Mouse (Mus musculus) stomach, postnatal 0 days (tissue): ENCODE measurements at regions not wholly inside any gene's neighbourhood (a gene's known extent, or its start where the extent isn't known, plus 50 kb on each side); places are given as distances from the start of the nearest gene placed in this dataset.

Source experiments
- ATAC-seq: fragments of 200-750 bp; cut with Nextera tagmentation; 2 replicates; pipeline ENCODE4 v1.8.0; 2017; ENCODE audit not compliant: low FRiP score, low TSS enrichment
- DNase-seq: peaks from one replicate; pipeline ENCODE4 v3.0.0-alpha.2; 2016; ENCODE audit warnings: low spot score
- H3K27ac ChIP-seq: fragments of 300-500 bp; sonication (generic); replicated peaks from 2 replicates; pipeline ENCODE4 v1.5.1; 2014; ENCODE audit warnings: mild to moderate bottlenecking, control low read depth
- H3K27me3 ChIP-seq: fragments of 300-500 bp; sonication (generic); 2 replicates; pipeline ENCODE4 v1.6.1; 2014; ENCODE audit warnings: low read length; ENCODE audit not compliant: control insufficient read depth, insufficient read depth
- H3K36me3 ChIP-seq: fragments of 300-500 bp; sonication (generic); 2 replicates; pipeline ENCODE4 v1.6.1; 2014; ENCODE audit warnings: low read length, mixed read lengths; ENCODE audit not compliant: control insufficient read depth, insufficient read depth
- H3K4me1 ChIP-seq: fragments of 300-500 bp; sonication (generic); replicated peaks from 2 replicates; pipeline ENCODE4 v1.6.1; 2014; ENCODE audit warnings: antibody characterized with exemption; ENCODE audit not compliant: control insufficient read depth, insufficient read depth
- H3K4me2 ChIP-seq: fragments of 300-500 bp; sonication (generic); replicated peaks from 2 replicates; pipeline ENCODE4 v1.6.1; 2014; ENCODE audit warnings: low read depth, mild to moderate bottlenecking, control low read depth, moderate library complexity
- H3K4me3 ChIP-seq: fragments of 300-500 bp; sonication (generic); 2 replicates; pipeline ENCODE4 v1.5.1; 2014; ENCODE audit warnings: low read depth, low read length, control low read depth
- H3K9ac ChIP-seq: fragments of 300-500 bp; sonication (generic); 2 replicates; pipeline ENCODE4 v1.6.1; 2014; ENCODE audit warnings: mild to moderate bottlenecking, low read length, control low read depth, mixed read lengths
- H3K9me3 ChIP-seq: fragments of 300-500 bp; sonication (generic); 2 replicates; pipeline ENCODE4 v1.6.1; 2016; ENCODE audit warnings: low read length; ENCODE audit not compliant: control insufficient read depth
- CTCF ChIP-seq: IDR thresholded peaks from 2 replicates; pipeline ENCODE4 v1.5.1; 2016; ENCODE audit warnings: antibody characterized with exemption, low read depth, mild to moderate bottlenecking, moderate library complexity
- EP300 ChIP-seq: optimal IDR thresholded peaks from 2 replicates; pipeline ENCODE3; 2016; ENCODE audit warnings: antibody characterized with exemption
- WGBS: fragments of 180-500 bp; shearing (Covaris S2); extraction: QIAGEN DNeasy Blood & Tissue Kit; methylation state at CpG from one replicate; pipeline ENCODE4 v1.1.7; 2014; 5-methylcytosine and 5-hydroxymethylcytosine counted together

DNA sequence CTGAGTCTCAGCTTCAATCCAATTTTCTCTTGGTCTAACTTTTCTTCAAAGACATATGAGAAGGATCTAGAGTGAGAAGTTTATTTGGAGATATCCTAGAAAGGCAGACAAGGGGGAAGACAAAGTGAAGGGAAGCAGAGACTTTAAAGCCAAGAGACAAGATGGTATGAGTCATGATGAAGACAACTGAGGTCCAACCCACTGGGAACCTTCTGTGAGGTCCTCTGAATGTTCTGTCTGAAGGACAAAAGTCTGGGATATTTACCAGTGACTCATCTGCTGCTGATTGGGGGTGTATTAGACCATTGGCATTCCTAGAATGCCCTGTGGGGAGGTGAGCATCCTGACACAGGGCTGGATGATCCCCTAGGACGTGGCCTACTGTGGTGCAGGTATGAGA, 61.0 kb upstream of the Syndig1 start:
- Histone ChIP-seq H3K27me3 (no peaks in the 10 kb centered on the region), H3K9ac (no peak overlapping the region), H3K36me3 (no peaks in the 10 kb centered on the region), H3K9me3 (no peaks in the 10 kb centered on the region), H3K4me2 (no peak overlapping the region), H3K4me3 (no peak overlapping the region), H3K27ac (no peak overlapping the region), H3K4me1 (no peaks in the 10 kb centered on the region)
- 67% methylated on average over 1 of the region's 1 CpGs for WGBS
- DNase-seq (no peak), ATAC-seq (no peak)
- TF ChIP-seq CTCF (no peak), EP300 (no peak)

DNA sequence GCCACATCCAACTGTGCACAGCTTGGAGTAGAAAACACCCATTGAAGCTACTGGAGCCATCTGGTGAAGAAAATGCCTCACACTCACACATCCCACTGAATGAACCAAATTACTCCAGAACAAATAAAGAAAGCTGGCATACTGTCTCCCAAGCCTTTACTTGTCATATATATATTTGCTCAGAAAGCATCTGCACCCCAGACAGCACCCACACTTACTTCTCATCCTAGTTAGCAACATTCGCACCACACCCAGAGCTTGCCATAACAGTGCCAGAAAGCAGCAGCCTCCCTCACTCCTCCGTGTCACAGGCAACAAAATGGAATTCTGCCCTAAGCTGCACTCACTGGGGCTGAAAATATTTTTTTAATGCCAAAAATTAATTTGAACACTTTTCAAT, 60.5 kb upstream of the Syndig1 start:
- 55% methylated on average over 2 of the region's 2 CpGs for WGBS
- Histone ChIP-seq H3K9ac (no peak overlapping the region), H3K4me1 (no peaks in the 10 kb centered on the region), H3K9me3 (no peaks in the 10 kb centered on the region), H3K27ac (no peak overlapping the region), H3K4me3 (no peak overlapping the region), H3K36me3 (no peaks in the 10 kb centered on the region), H3K4me2 (no peak overlapping the region), H3K27me3 (no peaks in the 10 kb centered on the region)
- ATAC-seq (no peak), DNase-seq (no peak)
- TF ChIP-seq CTCF, result no peak

DNA sequence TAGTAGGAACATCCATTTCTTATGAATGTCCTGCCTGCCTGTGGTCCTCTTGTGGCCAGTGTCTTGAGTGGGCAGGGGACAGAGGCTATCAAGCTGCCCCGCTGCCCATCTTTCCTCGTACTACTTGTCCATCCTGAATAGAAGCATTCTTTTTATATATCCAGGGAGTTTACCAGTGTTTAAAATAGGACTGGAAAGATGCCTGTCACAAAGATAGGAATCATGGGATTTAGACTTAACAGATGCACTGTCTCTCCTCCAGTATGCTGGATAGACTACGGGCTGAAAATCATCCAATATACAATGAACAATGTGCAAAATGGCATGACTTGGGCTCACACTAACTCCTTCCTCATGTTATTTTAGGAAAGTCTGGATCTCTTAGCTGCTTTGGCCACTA, 51.7 kb upstream of the Syndig1 start:
- 77% methylated on average over 3 of the region's 3 CpGs for WGBS

More for the DNA sequence above, 51.7 kb upstream of the Syndig1 start:
- DNase-seq (no peak), ATAC-seq (no peak)
- no peaks in the 10 kb centered on the region for H3K9me3 ChIP-seq
- no peaks in the 10 kb centered on the region for H3K36me3 ChIP-seq
- no peak overlapping the region for H3K4me3 ChIP-seq
- H3K4me2 ChIP-seq, result no peak overlapping the region
- no peaks in the 10 kb centered on the region for H3K27me3 ChIP-seq
- H3K9ac ChIP-seq, result no peak overlapping the region
- no peak overlapping the region for H3K27ac ChIP-seq
- H3K4me1 ChIP-seq, result no peaks in the 10 kb centered on the region
- no peak for TF ChIP-seq CTCF
- TF ChIP-seq EP300, result no peak
